Mouse (Mus musculus): ENCODE results near the gene Abi3.

The Abi3 gene

DNA sequence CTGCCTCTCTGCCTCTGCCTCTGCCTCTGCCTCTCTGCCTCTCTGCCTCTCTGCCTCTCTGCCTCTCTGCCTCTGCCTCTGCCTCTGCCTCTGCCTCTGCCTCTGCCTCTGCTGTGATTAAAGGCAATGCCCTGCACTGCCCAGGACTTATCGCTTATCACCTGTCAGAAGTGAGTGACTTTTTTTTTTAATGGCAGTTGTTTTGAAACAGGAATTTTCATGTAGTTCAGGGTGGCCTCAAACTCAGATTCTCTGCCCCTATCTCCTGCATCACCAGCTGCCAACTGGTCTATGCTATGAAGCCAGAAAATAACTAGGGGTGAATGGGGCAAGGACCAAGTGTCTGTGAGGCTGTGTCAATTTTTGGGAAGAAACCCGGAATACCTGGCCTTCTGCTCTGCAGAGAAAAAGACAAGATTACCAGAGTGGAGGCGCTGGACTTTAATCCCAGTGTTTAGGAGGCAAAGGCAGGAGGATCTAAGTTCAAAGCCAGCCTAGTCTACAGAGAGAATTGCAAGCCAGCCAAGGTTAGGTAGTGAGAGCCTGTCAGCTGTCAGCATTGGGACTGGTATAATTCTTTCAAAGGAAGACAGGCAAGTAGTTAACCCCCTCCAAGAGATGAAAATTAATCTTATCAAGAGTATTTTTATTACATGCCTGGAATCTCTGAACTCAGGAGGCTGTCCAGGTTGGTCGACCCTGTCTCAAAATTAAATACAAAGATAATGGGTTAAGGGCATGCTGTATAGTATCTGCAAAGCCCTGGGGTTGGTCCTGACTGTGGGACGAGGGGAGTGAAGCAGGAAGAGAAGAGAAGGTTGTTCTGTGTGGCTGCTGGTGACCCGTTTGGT lies 15.7 kb downstream of the Abi3 start:
- 63% methylated on average over 6 of the region's 6 CpGs for WGBS

DNA sequence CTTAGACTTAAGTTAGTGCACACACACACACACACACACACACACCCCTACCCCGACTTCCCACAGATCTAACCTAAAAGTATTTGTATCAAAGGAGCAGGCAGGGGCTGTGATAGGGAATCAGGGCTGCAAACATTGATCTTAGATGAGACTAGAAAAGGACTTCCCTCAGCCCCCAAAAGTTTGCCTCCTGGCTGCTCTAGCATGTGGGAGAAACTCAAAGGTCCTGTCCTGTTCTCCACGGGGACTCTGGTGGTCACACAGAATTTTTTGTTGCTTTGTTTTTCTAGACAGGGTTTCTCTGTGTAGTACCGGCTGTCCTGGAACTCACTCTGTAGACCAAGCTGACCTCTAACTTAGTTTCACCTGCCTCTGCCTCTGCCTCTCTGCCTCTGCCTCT lies 16.7 kb downstream of the Abi3 start:
- WGBS, result 41% methylated on average over 3 of the region's 3 CpGs

DNA sequence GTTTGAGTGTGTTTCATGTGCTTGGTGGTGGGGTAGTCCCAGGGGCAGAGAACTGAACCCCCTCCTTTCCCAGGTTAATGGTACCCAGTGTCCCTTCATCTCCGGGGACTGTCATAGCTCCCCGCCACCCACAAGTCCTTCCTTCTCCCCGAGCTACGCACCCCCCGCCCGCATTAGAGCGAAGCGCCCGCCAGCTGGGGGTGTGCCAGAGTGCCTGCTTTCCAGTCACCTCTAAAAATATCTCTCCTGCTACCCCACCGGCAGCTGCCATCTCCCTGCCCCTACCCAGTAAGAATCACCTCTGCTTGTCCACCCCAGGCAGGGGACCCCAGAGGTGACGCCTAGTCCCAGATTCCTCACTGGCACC lies 17.4 kb downstream of the Abi3 start:
- WGBS, result under 1% methylated on average over 11 of the region's 11 CpGs

DNA sequence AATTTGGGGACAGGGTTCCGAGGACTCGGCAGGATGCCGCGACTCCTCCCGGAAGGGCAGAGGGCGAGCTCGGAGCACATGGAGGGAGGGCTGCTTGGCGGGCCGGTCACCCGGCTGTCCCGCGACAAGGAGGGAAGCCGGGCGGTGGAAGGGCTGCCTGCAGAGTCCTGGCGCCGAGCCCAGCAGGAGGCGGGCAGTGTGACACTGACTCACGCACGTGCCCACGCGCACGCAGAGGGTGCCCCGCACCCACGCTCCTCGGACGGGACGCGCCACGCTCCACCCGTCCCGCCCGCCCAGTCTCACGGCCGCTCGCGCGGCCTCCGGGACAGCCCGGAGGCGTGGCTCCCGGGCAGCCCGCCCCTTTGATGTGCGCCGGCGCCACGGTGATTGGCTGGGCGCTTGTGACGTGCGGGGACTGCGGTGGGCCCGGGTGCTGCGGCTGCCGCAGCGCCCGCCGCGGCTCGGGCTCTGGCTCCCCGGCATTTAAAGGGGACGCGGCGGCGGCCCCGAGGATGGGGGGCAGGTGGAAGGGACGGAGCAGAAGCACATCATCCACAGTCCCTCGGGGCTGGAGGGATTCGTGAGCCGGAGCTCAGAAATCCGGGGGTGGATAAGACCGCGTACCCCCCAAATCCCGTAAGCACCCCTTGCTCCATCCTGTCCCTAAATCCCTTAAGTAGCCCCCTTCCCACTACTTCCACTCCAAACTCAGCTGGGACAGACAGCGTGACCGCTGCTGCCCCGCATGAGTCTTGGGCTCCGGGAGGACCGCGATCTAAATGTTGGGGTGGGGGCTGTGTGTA lies 18.0 kb downstream of the Abi3 start, which contains the start of gene Phospho1:
TSS of gene Phospho1 (plus strand) at position 429 of the 806 bp plus-strand sequence.
- under 1% methylated on average over 65 of the region's 78 CpGs for WGBS

DNA sequence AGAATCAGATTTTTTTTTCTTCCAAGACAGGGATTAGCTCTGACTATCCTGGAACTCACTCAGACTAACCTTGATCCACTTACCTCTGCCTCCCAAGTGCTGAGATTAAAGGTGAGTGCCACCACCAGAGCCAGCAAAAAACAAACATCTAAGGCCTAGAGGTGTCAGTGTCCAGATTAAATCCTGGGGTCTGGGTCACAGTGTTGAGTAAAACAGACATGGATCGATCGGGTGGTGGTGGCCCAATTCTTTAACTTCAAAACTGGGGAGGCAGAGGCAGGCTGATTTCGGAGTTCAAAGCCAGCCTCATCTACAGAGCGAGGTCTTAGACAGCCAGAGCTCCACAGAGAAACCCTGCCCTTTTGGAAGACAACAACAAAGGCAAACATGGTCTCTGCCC lies 19.8 kb downstream of the Abi3 start:
- 98% methylated on average over 4 of the region's 4 CpGs for WGBS

DNA sequence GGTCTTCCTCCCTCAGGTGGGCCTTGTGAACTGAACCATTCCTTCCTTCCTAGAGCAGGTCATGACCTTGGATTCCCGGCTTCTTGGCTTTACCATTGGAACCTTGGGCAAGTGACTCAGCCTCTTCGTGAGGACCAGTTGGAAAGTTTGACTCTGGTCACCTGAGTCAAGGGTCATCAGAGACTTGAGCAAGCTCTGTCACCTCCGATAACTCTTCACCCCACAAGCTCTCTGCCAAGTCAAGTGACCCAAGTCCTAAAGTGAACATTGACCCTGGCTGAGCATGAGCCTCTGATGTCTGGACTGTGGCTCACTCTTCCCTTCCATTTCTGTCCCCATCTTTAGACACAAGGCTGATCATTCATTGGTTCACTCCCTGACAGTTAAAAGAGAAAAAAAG lies 20.8 kb downstream of the Abi3 start:
- WGBS, result 92% methylated on average over 3 of the region's 3 CpGs

DNA sequence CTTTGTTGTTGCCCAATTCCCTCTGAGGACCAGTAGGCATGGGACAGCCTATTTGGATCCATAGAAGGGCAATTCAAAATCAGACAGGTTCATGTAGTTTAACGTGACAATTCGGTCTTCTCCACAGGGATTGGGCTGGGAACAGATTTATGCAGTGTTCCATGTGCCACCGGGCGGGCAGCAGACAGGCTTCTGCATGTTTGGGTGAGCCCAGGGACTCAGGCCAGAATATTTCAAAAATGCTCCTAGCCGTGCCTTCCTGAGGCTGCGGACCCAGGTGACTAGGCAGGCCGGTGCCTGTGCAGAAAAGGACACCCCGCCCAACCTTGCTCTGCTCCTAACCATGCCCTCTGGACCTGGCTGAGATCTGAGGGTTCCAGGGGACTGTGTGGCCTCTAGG lies 23.1 kb downstream of the Abi3 start:
- 93% methylated on average over 8 of the region's 8 CpGs for WGBS

DNA sequence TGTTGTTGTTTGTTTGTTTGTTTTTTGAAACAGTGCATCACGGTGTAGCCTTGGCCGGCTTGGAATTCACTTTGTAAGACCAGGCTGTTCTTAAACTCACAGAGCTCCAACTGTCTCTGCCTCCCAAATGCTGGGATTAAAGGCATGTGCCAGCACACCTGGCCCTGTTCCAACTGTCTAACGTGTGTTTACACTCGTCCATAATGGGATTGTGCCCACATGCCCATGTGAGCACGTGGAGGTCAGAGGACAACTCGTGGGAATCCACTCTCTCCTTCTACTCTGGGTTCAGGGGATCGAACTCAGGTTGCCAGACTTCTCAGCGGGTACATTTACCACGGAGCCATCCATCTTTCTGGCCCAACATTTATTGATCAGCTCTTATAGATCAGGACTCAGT lies 26.9 kb downstream of the Abi3 start:
- 68% methylated on average over 9 of the region's 9 CpGs for WGBS

DNA sequence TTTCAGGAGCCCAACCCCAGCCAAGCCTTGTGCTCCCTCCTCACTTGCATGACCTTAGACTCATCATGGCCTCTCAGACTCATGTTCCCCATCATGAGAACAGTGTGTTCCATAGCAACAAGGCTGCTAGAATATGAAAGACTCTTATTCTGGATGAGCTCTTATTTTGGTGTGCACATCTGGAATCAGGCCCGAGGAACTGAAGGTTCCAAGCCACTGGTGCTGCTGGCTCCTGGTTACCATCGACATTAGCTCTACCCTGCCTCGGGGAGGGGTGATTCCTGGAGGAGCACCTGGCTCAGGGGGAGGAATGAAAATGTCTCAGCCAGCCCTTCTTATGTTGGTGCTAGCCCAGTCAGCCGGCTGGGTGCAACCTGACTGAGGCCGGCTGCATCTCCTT lies 27.4 kb downstream of the Abi3 start:
- WGBS, result 67% methylated on average over 5 of the region's 5 CpGs

DNA sequence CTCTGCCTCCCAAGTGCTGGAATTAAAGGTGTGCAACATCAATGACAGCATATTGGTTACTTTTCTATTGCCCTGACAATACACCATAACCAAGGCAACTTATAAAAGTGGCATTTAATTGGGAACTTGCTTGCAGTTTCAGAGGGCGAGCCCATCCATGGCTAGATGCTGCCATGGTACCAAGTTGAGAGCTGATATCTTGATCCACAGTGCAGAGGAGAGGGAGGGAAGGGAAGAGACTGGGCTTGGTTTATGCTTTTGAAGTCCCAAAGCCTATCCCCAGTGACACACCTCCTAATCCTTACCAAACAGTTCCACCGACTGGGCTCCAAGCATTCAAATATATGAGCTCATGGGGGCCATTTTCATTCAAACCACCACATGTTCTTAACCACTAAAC lies 28.2 kb downstream of the Abi3 start:
- WGBS, result 96% methylated on average over 2 of the region's 2 CpGs

DNA sequence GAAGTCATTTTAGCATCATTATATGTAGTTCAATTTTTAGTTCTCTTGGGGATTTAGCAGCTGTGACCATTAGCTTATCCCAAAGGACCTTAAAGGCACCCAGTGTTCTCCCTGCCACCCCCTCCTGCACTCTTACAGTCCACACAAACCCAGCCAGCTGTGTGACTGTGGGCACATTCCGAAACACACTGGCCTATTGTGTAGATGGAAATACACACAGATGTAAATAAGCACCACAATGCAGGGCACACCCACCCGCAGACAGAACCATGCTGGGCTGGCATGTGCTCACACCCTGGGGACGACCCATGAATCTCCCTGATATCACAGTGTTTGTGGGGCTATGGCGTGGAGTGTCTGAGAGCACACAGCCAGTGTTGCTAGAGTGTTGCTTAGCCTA lies 30.1 kb downstream of the Abi3 start:
- WGBS, result 69% methylated on average over 4 of the region's 4 CpGs

DNA sequence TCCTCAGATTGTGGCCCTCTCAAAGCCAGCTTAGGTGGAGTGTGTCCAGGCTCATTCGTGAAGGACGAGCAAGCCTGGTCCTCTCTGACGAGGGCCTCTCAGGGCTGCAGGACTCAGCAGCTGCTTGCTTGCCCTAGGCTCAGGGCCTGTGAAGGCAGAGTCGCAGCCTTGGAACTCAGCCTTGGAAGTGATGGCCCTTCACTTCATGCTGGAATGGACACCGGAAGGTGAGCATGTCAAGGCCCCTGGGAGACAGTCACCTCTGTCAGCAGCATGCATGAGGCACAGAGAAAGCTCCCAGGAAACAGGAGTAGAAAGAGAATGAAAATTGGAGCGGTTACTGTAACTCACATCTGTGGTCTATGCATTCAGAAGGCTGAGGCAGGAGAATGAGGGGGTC lies 30.5 kb downstream of the Abi3 start:
- WGBS, result 88% methylated on average over 6 of the region's 6 CpGs

DNA sequence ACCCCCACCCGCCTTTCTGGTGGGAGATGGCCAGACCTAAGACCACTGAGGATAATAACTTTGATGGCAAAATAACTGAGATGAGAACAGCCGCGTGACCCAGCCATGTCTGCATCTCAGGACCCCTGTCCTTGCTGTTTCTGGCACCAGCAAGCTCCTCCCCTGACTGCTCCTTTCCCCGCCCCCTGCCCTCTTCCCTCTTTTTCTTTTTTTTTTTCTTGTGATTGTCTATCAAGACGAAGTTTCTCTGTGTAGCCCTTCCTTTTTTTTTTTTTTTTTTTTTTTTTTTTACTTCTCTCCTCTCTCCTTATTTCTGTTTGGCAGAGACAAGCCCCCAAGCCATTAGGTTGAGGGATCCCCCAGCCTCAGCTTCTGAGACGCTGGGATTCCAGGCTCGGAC lies 31.4 kb downstream of the Abi3 start:
- 86% methylated on average over 7 of the region's 7 CpGs for WGBS

DNA sequence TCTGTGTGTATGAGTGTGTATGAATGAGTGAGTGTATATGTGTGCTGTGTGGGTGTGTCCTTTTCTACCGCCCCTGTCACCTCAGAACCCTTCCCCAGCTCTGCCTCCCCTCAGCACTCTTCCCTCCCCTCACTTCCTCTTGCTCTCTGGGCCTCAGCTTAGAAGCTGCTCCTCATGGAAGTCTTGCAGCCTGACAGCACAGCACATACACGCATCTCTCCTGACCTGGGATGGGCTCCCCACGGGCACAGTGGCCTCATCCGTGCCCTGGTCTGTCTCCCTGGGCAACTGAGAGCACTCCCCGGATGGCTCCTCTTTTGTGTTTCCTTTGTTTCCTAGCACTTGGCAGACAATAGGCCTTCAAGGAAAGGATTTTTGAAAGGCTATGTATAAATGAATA lies 32.7 kb downstream of the Abi3 start:
- 51% methylated on average over 5 of the region's 5 CpGs for WGBS

DNA sequence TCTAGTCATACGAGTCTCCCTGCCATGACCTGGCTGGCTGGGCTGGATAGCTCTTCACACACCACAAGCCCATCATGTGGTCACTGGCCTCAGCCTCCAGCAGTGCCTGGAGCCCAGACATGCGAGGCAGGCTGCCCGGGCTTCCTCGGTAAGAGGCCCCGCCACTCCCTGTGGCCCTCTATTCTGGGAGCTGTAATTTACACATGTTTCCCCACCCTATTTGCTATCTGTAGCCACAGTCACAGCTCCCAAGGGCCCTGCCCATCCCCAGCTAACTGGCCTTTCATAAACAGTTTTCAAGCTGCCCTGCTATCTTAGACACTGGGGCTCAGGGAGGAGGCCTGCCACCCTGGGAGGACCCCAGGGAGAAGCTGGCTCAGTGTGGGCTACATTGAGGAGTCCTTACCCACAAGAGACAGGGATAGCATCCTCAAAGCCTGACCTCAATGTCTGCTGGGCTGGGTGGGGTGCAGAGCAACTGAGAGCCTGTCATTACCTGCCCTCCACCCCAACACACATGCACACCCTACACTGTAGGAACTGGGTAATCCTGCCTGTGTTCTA lies 33.7 kb downstream of the Abi3 start:
- WGBS, result 83% methylated on average over 5 of the region's 5 CpGs

DNA sequence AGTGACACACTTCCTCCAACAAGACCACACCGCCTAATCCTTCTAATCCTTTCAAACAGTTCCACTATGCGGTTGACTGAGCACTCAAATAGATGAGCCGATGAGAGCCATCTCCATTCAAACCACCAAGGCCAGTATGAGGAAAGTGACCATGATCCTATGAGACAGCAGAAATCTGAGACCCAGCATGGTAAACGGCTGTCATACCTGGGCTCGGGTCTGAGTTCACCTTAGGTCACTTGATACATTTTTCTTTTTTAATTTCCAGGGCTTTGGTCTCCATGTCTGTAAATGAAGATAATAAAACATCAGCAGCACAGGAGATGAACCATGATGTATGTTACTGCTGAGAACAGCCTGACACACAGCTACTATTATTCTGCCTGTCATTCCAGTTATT lies 34.4 kb downstream of the Abi3 start:
- WGBS, result 93% methylated on average over 5 of the region's 5 CpGs

DNA sequence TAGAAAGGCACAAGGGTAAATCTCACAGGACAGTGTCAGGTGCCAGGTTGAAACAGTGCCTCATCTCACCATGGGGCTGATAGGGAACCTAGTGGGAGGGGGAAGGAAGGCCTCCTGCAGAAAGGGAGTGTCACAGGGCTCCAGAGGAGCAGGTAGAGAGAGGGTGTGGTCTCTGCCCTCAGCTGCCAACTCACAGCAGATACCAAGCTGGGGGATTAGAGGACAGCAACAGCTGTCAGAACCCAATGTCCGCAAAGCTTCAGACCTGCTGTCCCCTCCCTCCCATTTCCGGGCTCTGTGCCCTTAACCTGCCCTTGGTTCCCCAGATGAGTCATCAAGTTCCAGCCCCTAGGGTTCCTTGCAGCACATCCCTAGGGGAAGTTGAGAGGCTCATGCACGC lies 36.7 kb downstream of the Abi3 start:
- 68% methylated on average over 3 of the region's 3 CpGs for WGBS

DNA sequence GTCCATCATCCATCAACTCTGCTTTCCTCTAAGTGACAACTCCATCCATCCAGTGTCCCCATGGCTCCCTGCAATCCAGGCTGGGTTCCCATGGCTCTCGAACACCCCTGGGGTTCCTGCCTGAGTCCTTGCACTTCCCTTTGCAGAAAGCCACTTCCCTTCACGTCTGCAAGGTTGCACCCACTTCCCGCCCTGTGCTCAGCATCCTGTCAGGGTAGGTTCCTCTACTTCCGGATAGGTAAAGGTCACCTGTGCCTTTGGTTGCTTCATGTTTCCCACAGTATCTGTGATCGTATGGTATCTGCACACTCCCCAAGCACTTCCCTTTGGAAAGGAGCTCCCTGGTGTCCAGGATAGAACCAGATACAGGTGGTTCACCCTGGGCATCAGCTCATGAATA lies 37.3 kb downstream of the Abi3 start:
- WGBS, result 82% methylated on average over 5 of the region's 5 CpGs

DNA sequence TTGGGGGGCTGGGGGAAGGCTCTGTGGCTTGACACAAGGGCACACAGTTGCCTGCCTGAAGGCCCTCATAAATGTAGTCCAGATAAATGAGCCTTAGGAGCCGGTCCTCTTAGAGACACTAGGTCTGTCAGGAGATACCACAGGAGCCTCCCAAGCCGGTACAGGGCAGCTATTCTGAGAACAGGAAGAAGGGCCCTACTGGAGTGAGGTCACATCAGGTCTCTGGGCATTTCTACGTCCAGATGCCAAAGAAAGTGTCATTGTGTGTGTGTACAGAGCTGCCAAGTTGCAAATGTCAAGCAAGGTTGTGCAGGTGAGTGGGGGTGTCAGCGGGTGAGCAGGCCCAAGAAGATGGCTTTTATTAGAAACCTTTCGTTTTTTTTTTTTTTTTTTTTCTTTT lies 46.7 kb downstream of the Abi3 start:
- WGBS, result 55% methylated on average over 5 of the region's 5 CpGs

DNA sequence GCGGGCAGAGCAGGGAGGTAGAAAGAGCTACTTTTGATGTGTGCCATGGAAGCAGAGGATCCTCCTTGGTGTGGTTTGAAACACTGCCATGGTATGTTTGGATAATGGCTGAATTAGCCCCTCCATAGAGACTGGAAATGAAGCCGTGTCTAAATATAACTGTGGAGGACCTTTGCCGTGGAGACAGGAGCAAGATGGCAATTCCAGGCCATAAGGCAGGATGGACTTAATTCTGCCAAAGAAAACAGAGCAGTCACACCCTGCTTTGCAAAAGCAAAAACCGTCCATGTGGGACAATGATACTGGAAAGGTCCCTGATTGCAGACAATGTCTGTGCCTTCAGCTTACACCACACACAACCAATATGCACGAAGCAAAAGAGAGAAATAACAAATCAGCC lies 48.1 kb downstream of the Abi3 start:
- 68% methylated on average over 5 of the region's 5 CpGs for WGBS

DNA sequence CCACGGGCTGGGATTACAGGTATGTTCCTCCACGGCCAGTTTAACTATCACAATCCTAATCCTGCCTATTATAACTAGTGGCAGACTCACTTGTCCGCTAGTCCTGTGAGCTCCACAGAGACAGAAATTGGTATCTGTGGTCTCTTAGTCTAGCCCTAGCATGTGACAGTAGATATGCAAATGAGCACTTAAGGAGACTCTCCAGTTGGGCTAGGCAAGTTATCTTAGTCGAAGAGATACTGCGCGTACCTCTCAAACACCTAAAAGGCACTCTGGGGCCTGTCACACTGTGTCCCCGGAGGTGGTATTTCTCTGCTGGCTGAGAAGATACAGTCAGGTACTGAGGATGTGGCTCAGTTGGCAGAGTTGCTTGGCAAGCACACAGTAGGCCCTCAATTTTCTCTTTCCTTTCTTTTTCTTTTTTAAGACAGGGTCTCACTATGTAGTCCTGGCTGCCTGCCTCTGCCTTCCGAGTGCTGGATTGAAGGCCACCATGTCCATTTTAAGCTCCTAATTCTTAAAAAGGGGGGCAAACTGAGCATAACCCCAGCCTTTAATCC lies 49.2 kb downstream of the Abi3 start:
- WGBS, result 96% methylated on average over 8 of the region's 8 CpGs

DNA sequence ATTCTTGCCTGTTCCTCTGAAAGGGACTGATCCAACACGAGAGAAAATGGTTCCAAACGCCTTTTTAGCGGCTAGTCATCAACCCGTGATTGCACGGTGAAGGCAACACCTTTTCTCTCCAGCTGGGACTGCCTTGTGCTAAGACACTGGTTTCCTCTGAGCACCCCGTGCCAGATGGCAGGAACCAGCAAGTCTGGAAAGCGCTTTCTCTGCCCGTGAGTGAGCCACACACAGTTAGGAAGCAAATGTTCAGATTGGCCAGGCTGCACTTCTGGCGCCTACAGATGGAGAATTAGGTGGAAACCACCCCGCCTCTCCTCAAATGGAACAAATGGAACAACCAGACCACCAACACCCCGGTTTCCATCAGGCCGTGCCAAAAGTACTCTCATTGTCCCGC lies 50.5 kb downstream of the Abi3 start:
- 56% methylated on average over 13 of the region's 13 CpGs for whole genome bisulfite sequencing

Data from cerebral cortex, adult 2 months (tissue).